19 mouse cellular contexts compared by ENCODE assay signal in genomic region chr6:38641645-38642044, GRCm38 (mm10). TPM values are rescaled to one million over a fixed set of nuclear protein-coding genes. Genes with fewer than 3 reads are reported as not detected.
DNase-seq lines count a peak whose midpoint lies in the region; ATAC-seq and TF ChIP-seq lines count a peak whose summit lies in the region.
"Had no signal": no experiment of that assay in that cellular context is flagged by ENCODE, and none has a peak within 500 bp of the region (broad histone marks: within the 10 kb centered on the region; RNA-seq: fewer than 3 reads in every experiment).

No protein-coding gene starts in this region.

- no peak overlapping the region for H3K4me2 ChIP-seq in heart, postnatal 0 days (ENCODE audit: low read depth, low read length)
- H3K4me2 ChIP-seq in heart, embryonic 12.5 days, result no peak overlapping the region
- no peak overlapping the region for H3K4me2 ChIP-seq in lung, postnatal 0 days (replicated peaks; ENCODE audit: low read depth, low read length)
- H3K4me2 ChIP-seq: forebrain, embryonic 13.5 days had no signal

- no peaks in the 10 kb centered on the region for H3K9me3 ChIP-seq in heart, postnatal 0 days (replicated peaks; ENCODE audit: control insufficient read depth, low read length)
- H3K9me3 ChIP-seq in heart, embryonic 12.5 days (replicated peaks), result 0 out of 2 replicates have a peak, but pooled peaks cover 4% of the 10 kb centered on the region
- H3K9me3 ChIP-seq in lung, postnatal 0 days (ENCODE audit: low read length), result no peaks in the 10 kb centered on the region
- H3K9me3 ChIP-seq: forebrain, embryonic 13.5 days had no signal

- H3K27ac ChIP-seq in heart, postnatal 0 days (ENCODE audit: low read depth), result no peak overlapping the region
- no peak overlapping the region for H3K27ac ChIP-seq in heart, embryonic 12.5 days (ENCODE audit: poor library complexity, severe bottlenecking)
- no peak overlapping the region for H3K27ac ChIP-seq in lung, postnatal 0 days (ENCODE audit: low read length)
- H3K27ac ChIP-seq: forebrain, embryonic 13.5 days had no signal

- DNase-seq in heart, postnatal 0 days (ENCODE audit: low spot score), result no peak
- DNase-seq in lung, postnatal 0 days (ENCODE audit: low spot score), result no peak
- DNase-seq in lung, postnatal 25 days (ENCODE audit: low spot score), result no peak
- peak; percentile 21 for DNase-seq in splenic B cell, adult 2 months (ENCODE audit: low read depth, low spot score)
- DNase-seq: adrenal gland, adult 8-10 months; cerebellum, adult 8-10 months; heart, adult 11 months; layer of hippocampus, adult 9-11 months; right cerebral cortex, adult 18-20 months; spleen, adult 18-20 months; thymus, postnatal 36 days had no signal

- H3K4me3 ChIP-seq in heart, postnatal 0 days (ENCODE audit: low read depth, low read length), result no peak overlapping the region
- H3K4me3 ChIP-seq in heart, embryonic 12.5 days, result no peak overlapping the region
- no peak overlapping the region for H3K4me3 ChIP-seq in lung, postnatal 0 days (ENCODE audit: low read depth, low read length)
- H3K4me3 ChIP-seq: forebrain, embryonic 13.5 days had no signal

- no peak overlapping the region for H3K9ac ChIP-seq in heart, postnatal 0 days (replicated peaks; ENCODE audit: low read depth, low read length)
- no peak overlapping the region for H3K9ac ChIP-seq in heart, embryonic 12.5 days
- H3K9ac ChIP-seq in lung, postnatal 0 days (replicated peaks; ENCODE audit: low read depth), result no peak overlapping the region
- H3K9ac ChIP-seq: forebrain, embryonic 13.5 days had no signal

- no peak for TF ChIP-seq EP300 in heart, postnatal 0 days (IDR thresholded peaks at IDR 0.05; ENCODE audit: low read depth)
- no peak for TF ChIP-seq EP300 in lung, postnatal 0 days (IDR thresholded peaks at IDR 0.05)

- peaks cover 49% of the 10 kb centered on the region for H3K27me3 ChIP-seq in heart, postnatal 0 days (ENCODE audit: control insufficient read depth, insufficient read depth, low read length)
- peaks cover 52% of the 10 kb centered on the region for H3K27me3 ChIP-seq in heart, embryonic 12.5 days (replicated peaks)
- H3K27me3 ChIP-seq in lung, postnatal 0 days (replicated peaks; ENCODE audit: insufficient read depth, low read length), result peaks cover 27% of the 10 kb centered on the region
- no peaks in the 10 kb centered on the region; the same call in 1 of the 2 replicates for H3K27me3 ChIP-seq in splenic B cell, adult 2 months (ENCODE audit: control insufficient read depth, insufficient read depth, low read length, poor library complexity, severe bottlenecking)

- 45% methylated on average over 5 of the region's 5 CpGs for WGBS in heart, postnatal 0 days
- 49% methylated on average over 5 of the region's 5 CpGs for WGBS in heart, embryonic 12.5 days
- WGBS in lung, postnatal 0 days, result 53% methylated on average over 5 of the region's 5 CpGs

- peaks cover 6% of the 10 kb centered on the region for H3K4me1 ChIP-seq in heart, postnatal 0 days (ENCODE audit: control insufficient read depth, insufficient read depth)
- peaks cover 9% of the 10 kb centered on the region; the same call in 1 of the 2 replicates for H3K4me1 ChIP-seq in heart, embryonic 12.5 days (replicated peaks)
- H3K4me1 ChIP-seq in lung, postnatal 0 days (ENCODE audit: insufficient read depth, low read depth, low read length), result peaks cover 5% of the 10 kb centered on the region; the same call in 1 of the 2 replicates

- no peaks in the 10 kb centered on the region for H3K36me3 ChIP-seq in heart, postnatal 0 days (replicated peaks; ENCODE audit: control insufficient read depth, insufficient read depth, low read length)
- H3K36me3 ChIP-seq in heart, embryonic 12.5 days, result no peaks in the 10 kb centered on the region
- H3K36me3 ChIP-seq in lung, postnatal 0 days (ENCODE audit: insufficient read depth, low read length), result no peaks in the 10 kb centered on the region
- H3K36me3 ChIP-seq in splenic B cell, adult 2 months (ENCODE audit: control insufficient read depth, insufficient read depth, low read length, poor library complexity, severe bottlenecking), result no peaks in the 10 kb centered on the region

- peak; percentile 14; the same call in 1 of the 2 replicates for TF ChIP-seq CTCF in heart, postnatal 0 days (IDR thresholded peaks at IDR 0.05; ENCODE audit: low read depth)
- peak; percentile 48 for TF ChIP-seq CTCF in lung, postnatal 0 days (IDR thresholded peaks at IDR 0.05)

- no peak for ATAC-seq in heart, postnatal 0 days (ENCODE audit: insufficient read depth, low read depth)
- ATAC-seq in heart, embryonic 12.5 days (ENCODE audit: insufficient number of reproducible peaks, low FRiP score), result no peak
- no peak for ATAC-seq in lung, postnatal 0 days
- peak; percentile 12 for ATAC-seq in granulocyte monocyte progenitor cell, adult 5-6 weeks (replicated peaks; ENCODE audit: poor library complexity, severe bottlenecking)
- no peak for ATAC-seq in activated CD4-positive, CD25-positive, alpha-beta regulatory T cell, adult 4 months
- ATAC-seq: forebrain, embryonic 13.5 days; hindbrain, embryonic 16.5 days had no signal

RNA-seq across cellular contexts. Expression of gene Klrg2, which starts 4.6 kb away (rescaled TPM):
- total RNA-seq in heart, postnatal 0 days (2014; rRNA removed; ENCODE audit: low replicate concordance), result 0.04 and 1.7 TPM in 2 replicates
- 0.20 and 0.25 TPM in 2 replicates for polyA plus RNA-seq in heart, postnatal 0 days (2015; fragmentation: Nextera tagmentation; extraction: Ambion mirVana)
- 0.14 and 0.27 TPM in 2 replicates for polyA plus RNA-seq in heart, embryonic 12.5 days (2016; fragmentation: Nextera tagmentation; extraction: Ambion mirVana)
- polyA plus RNA-seq in lung, postnatal 0 days (2015; fragmentation: Nextera tagmentation; extraction: Ambion mirVana), result 0.47 and 0.69 TPM in 2 replicates
- 0.68 TPM in 1 of 2 replicates, not detected in the other for total RNA-seq in granulocyte monocyte progenitor cell, adult 5-6 weeks (2014; fragmentation: Nextera tagmentation)
- total RNA-seq in granulocyte monocyte progenitor cell, adult 5-6 weeks (2017), result 0.30 and 0.72 TPM in 2 replicates
- not detected for polyA plus RNA-seq in activated CD4-positive, CD25-positive, alpha-beta regulatory T cell, adult 4 months (2017; shearing (Covaris generic))
- total RNA-seq: liver, adult 2 months had no signal
- polyA plus RNA-seq: liver, adult 2 months had no signal

RNA-seq across cellular contexts. Expression of gene Clec2l, which starts 21.2 kb away (rescaled TPM):
- 3.4 and 3.9 TPM in 2 replicates for total RNA-seq in heart, postnatal 0 days (2014; rRNA removed; ENCODE audit: low replicate concordance)
- 1.0 and 1.2 TPM in 2 replicates for polyA plus RNA-seq in heart, postnatal 0 days (2015; fragmentation: Nextera tagmentation; extraction: Ambion mirVana)
- polyA plus RNA-seq in heart, embryonic 12.5 days (2016; fragmentation: Nextera tagmentation; extraction: Ambion mirVana), result 0.95 and 1.3 TPM in 2 replicates
- polyA plus RNA-seq in lung, postnatal 0 days (2015; fragmentation: Nextera tagmentation; extraction: Ambion mirVana), result 1.1 and 1.6 TPM in 2 replicates
- 0.45 TPM in 1 of 2 replicates, not detected in the other for total RNA-seq in granulocyte monocyte progenitor cell, adult 5-6 weeks (2014; fragmentation: Nextera tagmentation)
- not detected in 2 replicates for total RNA-seq in granulocyte monocyte progenitor cell, adult 5-6 weeks (2017)
- not detected for polyA plus RNA-seq in activated CD4-positive, CD25-positive, alpha-beta regulatory T cell, adult 4 months (2017; shearing (Covaris generic))
- total RNA-seq: gastrocnemius, adult 18-20 months; liver, adult 2 months; neutrophil, adult 5-6 weeks had no signal
- polyA plus RNA-seq: liver, adult 2 months had no signal
